Mouse (Mus musculus): ENCODE data around the gene Slc9a7. TPM values are rescaled to one million over a fixed set of nuclear protein-coding genes. Genes with fewer than 3 reads are reported as not detected.

Slc9a7 gene
- not detected in 2 replicates for polyA plus RNA-seq (2012)

GRCm38 (mm10) chrX:20291282-20292039, at the start of gene Slc9a7:
TSS of gene Slc9a7 (minus strand) at chrX:20291807.
- Histone ChIP-seq H3K4me3 (replicated peaks) (peak within 1 kb of the TSS; percentile 48), H3K36me3 (ENCODE audit: control insufficient read depth) (no peaks in the 10 kb centered on the region), H3K27me3 (ENCODE audit: control insufficient read depth) (peaks cover 28% of the 10 kb centered on the region), H3K9me3 (ENCODE audit: control insufficient read depth, low read length) (peaks cover 2% of the 10 kb centered on the region; the same call in 1 of the 2 replicates), H3K4me1 (ENCODE audit: control insufficient read depth) (no peaks in the 10 kb centered on the region)
- TF ChIP-seq GATA1 (IDR thresholded peaks at IDR 0.05; ENCODE audit: low read length), result no peak
- no peak for TF ChIP-seq TAL1 (IDR thresholded peaks at IDR 0.05; ENCODE audit: low read length)

GRCm38 (mm10) chrX:20335722-20336121, 44.1 kb upstream of the Slc9a7 start:
- Histone ChIP-seq H3K4me1 (ENCODE audit: control insufficient read depth) (no peaks in the 10 kb centered on the region), H3K4me3 (replicated peaks) (no peak overlapping the region), H3K36me3 (ENCODE audit: control insufficient read depth) (no peaks in the 10 kb centered on the region), H3K27me3 (ENCODE audit: control insufficient read depth) (no peaks in the 10 kb centered on the region), H3K9me3 (ENCODE audit: control insufficient read depth, low read length) (no peaks in the 10 kb centered on the region)
- no peak for TF ChIP-seq GATA1 (IDR thresholded peaks at IDR 0.05; ENCODE audit: low read length)
- TF ChIP-seq TAL1 (IDR thresholded peaks at IDR 0.05; ENCODE audit: low read length), result no peak

GRCm38 (mm10) chrX:20332756-20333155, 41.1 kb upstream of the Slc9a7 start:
- H3K36me3 ChIP-seq (ENCODE audit: control insufficient read depth), result no peaks in the 10 kb centered on the region
- H3K9me3 ChIP-seq (ENCODE audit: control insufficient read depth, low read length), result no peaks in the 10 kb centered on the region
- TF ChIP-seq TAL1 (IDR thresholded peaks at IDR 0.05; ENCODE audit: low read length) (no peak), GATA1 (IDR thresholded peaks at IDR 0.05; ENCODE audit: low read length) (no peak)

GRCm38 (mm10) chrX:20307215-20307614, 15.6 kb upstream of the Slc9a7 start:
- H3K4me3 ChIP-seq (replicated peaks), result no peak overlapping the region
- no peaks in the 10 kb centered on the region for H3K36me3 ChIP-seq (ENCODE audit: control insufficient read depth)
- TF ChIP-seq GATA1 (IDR thresholded peaks at IDR 0.05; ENCODE audit: low read length), result no peak
- no peak for TF ChIP-seq TAL1 (IDR thresholded peaks at IDR 0.05; ENCODE audit: low read length)
- H3K27me3 ChIP-seq (ENCODE audit: control insufficient read depth), result no peaks in the 10 kb centered on the region
- H3K9me3 ChIP-seq (ENCODE audit: control insufficient read depth, low read length), result no peaks in the 10 kb centered on the region
- H3K4me1 ChIP-seq (ENCODE audit: control insufficient read depth), result peaks cover 3% of the 10 kb centered on the region; the same call in 1 of the 2 replicates

More at GRCm38 (mm10) chrX:20332756-20333155, 41.1 kb upstream of the Slc9a7 start:
- Histone ChIP-seq H3K4me1 (ENCODE audit: control insufficient read depth) (no peaks in the 10 kb centered on the region), H3K4me3 (replicated peaks) (no peak overlapping the region), H3K27me3 (ENCODE audit: control insufficient read depth) (no peaks in the 10 kb centered on the region)

GRCm38 (mm10) chrX:20305941-20306340, 14.3 kb upstream of the Slc9a7 start:
- TF ChIP-seq TAL1 (IDR thresholded peaks at IDR 0.05; ENCODE audit: low read length), result no peak
- Histone ChIP-seq H3K27me3 (ENCODE audit: control insufficient read depth) (no peaks in the 10 kb centered on the region), H3K4me1 (ENCODE audit: control insufficient read depth) (peaks cover 3% of the 10 kb centered on the region; the same call in 1 of the 2 replicates), H3K9me3 (ENCODE audit: control insufficient read depth, low read length) (no peaks in the 10 kb centered on the region), H3K36me3 (ENCODE audit: control insufficient read depth) (no peaks in the 10 kb centered on the region), H3K4me3 (replicated peaks) (no peak overlapping the region)

GRCm38 (mm10) chrX:20303280-20303679, 11.7 kb upstream of the Slc9a7 start:
- H3K9me3 ChIP-seq (ENCODE audit: control insufficient read depth, low read length), result no peaks in the 10 kb centered on the region
- peaks cover 3% of the 10 kb centered on the region; the same call in 1 of the 2 replicates for H3K4me1 ChIP-seq (ENCODE audit: control insufficient read depth)
- TF ChIP-seq GATA1 (IDR thresholded peaks at IDR 0.05; ENCODE audit: low read length) (no peak), TAL1 (IDR thresholded peaks at IDR 0.05; ENCODE audit: low read length) (no peak)
- H3K4me3 ChIP-seq (replicated peaks), result no peak overlapping the region
- no peaks in the 10 kb centered on the region for H3K36me3 ChIP-seq (ENCODE audit: control insufficient read depth)
- no peaks in the 10 kb centered on the region for H3K27me3 ChIP-seq (ENCODE audit: control insufficient read depth)

- Histone ChIP-seq H3K4me1 (ENCODE audit: control insufficient read depth) (no peaks in the 10 kb centered on the region), H3K4me3 (replicated peaks) (no peak overlapping the region), H3K36me3 (ENCODE audit: control insufficient read depth) (no peaks in the 10 kb centered on the region), H3K27me3 (ENCODE audit: control insufficient read depth) (peaks cover 28% of the 10 kb centered on the region), H3K9me3 (ENCODE audit: control insufficient read depth, low read length) (peaks cover 2% of the 10 kb centered on the region; the same call in 1 of the 2 replicates)
- no peak for TF ChIP-seq TAL1 (IDR thresholded peaks at IDR 0.05; ENCODE audit: low read length)
- no peak for TF ChIP-seq GATA1 (IDR thresholded peaks at IDR 0.05; ENCODE audit: low read length)
These were observed 422 bp upstream of the Slc9a7 start for GRCm38 (mm10) chrX:20292040-20292417.

- no peak overlapping the region for H3K4me3 ChIP-seq (replicated peaks)
- peaks cover 2% of the 10 kb centered on the region; the same call in 1 of the 2 replicates for H3K9me3 ChIP-seq (ENCODE audit: control insufficient read depth, low read length)
- H3K36me3 ChIP-seq (ENCODE audit: control insufficient read depth), result no peaks in the 10 kb centered on the region
- TF ChIP-seq GATA1 (IDR thresholded peaks at IDR 0.05; ENCODE audit: low read length) (no peak), TAL1 (IDR thresholded peaks at IDR 0.05; ENCODE audit: low read length) (no peak)
- no peaks in the 10 kb centered on the region for H3K4me1 ChIP-seq (ENCODE audit: control insufficient read depth)
- peaks cover 28% of the 10 kb centered on the region for H3K27me3 ChIP-seq (ENCODE audit: control insufficient read depth)
These were observed 892 bp downstream of the Slc9a7 start for GRCm38 (mm10) chrX:20290715-20291114.

GRCm38 (mm10) chrX:20288674-20289073, 2.9 kb downstream of the Slc9a7 start:
- no peak overlapping the region for H3K4me3 ChIP-seq (replicated peaks)
- peaks cover 2% of the 10 kb centered on the region; the same call in 1 of the 2 replicates for H3K9me3 ChIP-seq (ENCODE audit: control insufficient read depth, low read length)
- no peaks in the 10 kb centered on the region for H3K36me3 ChIP-seq (ENCODE audit: control insufficient read depth)
- TF ChIP-seq GATA1 (IDR thresholded peaks at IDR 0.05; ENCODE audit: low read length), result no peak
- no peak for TF ChIP-seq TAL1 (IDR thresholded peaks at IDR 0.05; ENCODE audit: low read length)
- H3K27me3 ChIP-seq (ENCODE audit: control insufficient read depth), result peaks cover 28% of the 10 kb centered on the region
- H3K4me1 ChIP-seq (ENCODE audit: control insufficient read depth), result no peaks in the 10 kb centered on the region

Data from erythroblast, embryonic 14.5 days (primary cell).